Comparison of ENCODE assay signal across 8 mouse cellular contexts in the genomic region with DNA sequence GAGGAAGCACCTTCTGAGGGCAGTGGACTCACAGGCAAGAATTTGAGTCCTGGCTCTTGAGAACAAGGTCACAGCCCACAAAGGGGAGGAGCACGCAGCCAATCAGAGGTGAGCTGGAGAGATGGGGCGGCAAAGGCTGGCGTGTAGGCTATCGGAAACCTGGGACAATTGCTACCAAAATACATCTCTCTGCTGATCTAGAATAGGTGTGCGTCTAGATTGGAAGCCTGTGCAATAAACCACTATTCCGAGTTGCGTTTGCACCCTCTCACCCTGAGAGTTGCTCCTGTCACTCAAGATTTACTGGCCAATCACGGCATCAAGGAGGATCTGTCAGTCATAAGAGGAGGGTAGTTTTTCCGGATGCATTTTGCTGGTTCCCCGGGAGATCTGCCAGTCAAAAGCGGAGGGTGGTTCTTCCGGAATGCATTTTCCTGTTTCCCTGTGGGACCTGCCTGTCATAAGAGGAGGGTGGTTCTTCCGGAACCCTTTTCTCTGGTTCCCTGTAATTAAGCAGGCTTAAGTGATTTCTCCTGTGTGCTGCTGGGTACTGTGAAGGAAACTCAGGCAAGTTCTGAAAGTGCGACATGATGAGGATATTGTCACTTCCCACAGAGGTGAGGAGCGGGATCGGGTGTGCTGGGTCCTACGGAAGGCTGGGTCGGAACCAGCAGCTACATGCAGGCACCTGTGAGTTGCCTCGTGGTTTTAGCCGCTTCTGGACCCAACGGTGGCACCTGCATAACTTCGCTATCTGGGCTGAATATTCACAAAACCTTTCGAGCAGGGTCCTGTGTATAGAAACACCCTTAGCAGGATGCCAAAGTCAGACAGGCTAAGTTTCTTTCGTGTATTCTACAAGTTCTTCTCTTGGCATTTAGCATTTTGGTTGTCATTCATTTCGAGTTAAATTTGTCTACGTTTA.
DNase-seq lines count a peak whose midpoint lies in the region; ATAC-seq lines count a peak whose summit lies in the region.
"Not testable (repeated sequence)": the region's sequence is repeated elsewhere in the genome, so short reads cannot be mapped to it uniquely, and the experiment has no call there.

No protein-coding gene starts in this region.

- DNase-seq in MEL-GATA-1-ER (ENCODE audit: extremely low read depth, low read depth) = peak; percentile 96
- DNase-seq in cerebellum, adult 8-10 months = peak; percentile 90
- peak; percentile 87 for DNase-seq in forelimb bud, embryonic 11.5 days (ENCODE audit: low read depth, low spot score)
- DNase-seq in layer of hippocampus, adult 9-10 months (ENCODE audit: low spot score) = peak; percentile 91
- DNase-seq in ovary, postnatal 10 days (ENCODE audit: low spot score) = peak; percentile 61
- DNase-seq in thymus, postnatal 10 days (ENCODE audit: low spot score in 2 of 2) = peak; percentile 78 to 83

- H3K9me3 ChIP-seq in lung, embryonic 16.5 days (ENCODE audit: control insufficient read depth, low read length) = not testable (repeated sequence)

- H3K27me3 ChIP-seq in lung, embryonic 16.5 days (ENCODE audit: control insufficient read depth, insufficient read depth, low read depth, low read length) = not testable (repeated sequence)

- H3K9ac ChIP-seq in lung, embryonic 16.5 days (ENCODE audit: low read length) = peak overlapping the region; percentile 62

- ATAC-seq in hematopoietic stem cell, adult 5-6 weeks (replicated peaks in 1 of 2; ENCODE audit: insufficient read depth in 1 of 2, low FRiP score in 2 of 2, low TSS enrichment in 1 of 2, low read depth in 1 of 2, poor library complexity in 2 of 2, severe bottlenecking in 2 of 2) = peak; percentile 100
- peak; percentile 100 for ATAC-seq in lung, embryonic 16.5 days (ENCODE audit: low read depth)

- peak overlapping the region; percentile 55; the same call in 1 of the 2 replicates for H3K27ac ChIP-seq in lung, embryonic 16.5 days (ENCODE audit: low read length)

- not testable (repeated sequence) for H3K36me3 ChIP-seq in lung, embryonic 16.5 days (ENCODE audit: control insufficient read depth, insufficient read depth, low read length)

- 2% methylated on average over 20 of the region's 26 CpGs for WGBS in lung, embryonic 16.5 days

- peak overlapping the region; percentile 38 for H3K4me2 ChIP-seq in lung, embryonic 16.5 days (ENCODE audit: low read depth, low read length)

- not testable (repeated sequence) for H3K4me1 ChIP-seq in lung, embryonic 16.5 days (replicated peaks; ENCODE audit: control insufficient read depth, insufficient read depth, low read length)

- H3K4me3 ChIP-seq in lung, embryonic 16.5 days (ENCODE audit: low read length) = peak overlapping the region; percentile 59

Comparison
In these comparisons a context has a peak if more than half of its experiments do, and no peak if none do; other contexts are left out.
1. Peak in every context shown above with its lines: DNase-seq, ATAC-seq, H3K4me3 ChIP-seq and H3K27ac ChIP-seq.